Mouse (Mus musculus) MEL (cell line): ENCODE measurements at regions not wholly inside any gene's neighbourhood (a gene's known extent, or its start where the extent isn't known, plus 50 kb on each side); places are given as distances from the start of the nearest gene placed in this dataset.

Experiments
- DNase-seq: peaks from one replicate; pipeline ENCODE4 v3.0.0; 2011; ENCODE audit warnings: low read depth, low spot score
- H3K27ac ChIP-seq: 2 replicates; pipeline ENCODE4 v1.5.1; 2012; ENCODE audit warnings: low read depth, mild to moderate bottlenecking, control low read depth, low read length, moderate library complexity; ENCODE audit not compliant: control insufficient read depth
- H3K27me3 ChIP-seq, 2 experiments: fragments of 150-350 bp in 1 of 2; sonication (generic) in 1 of 2; 2 replicates each; pipeline ENCODE4 v1.6.1; 2012; ENCODE audit warnings: low read length in 2 of 2, mild to moderate bottlenecking in 2 of 2, improper control_type of control experiment in 1 of 2, moderate library complexity in 1 of 2; ENCODE audit not compliant: insufficient read depth in 2 of 2, control insufficient read depth in 1 of 2
- H3K36me3 ChIP-seq, 2 experiments: 2 replicates each; pipeline ENCODE4 v1.6.1; 2012 to 2014; ENCODE audit warnings: low read length in 2 of 2, improper control_type of control experiment in 1 of 2, inconsistent platforms in 1 of 2, mild to moderate bottlenecking in 1 of 2; ENCODE audit not compliant: insufficient read depth in 2 of 2, control insufficient read depth in 1 of 2
- H3K4me1 ChIP-seq, 2 experiments: fragments of 150-350 bp in 1 of 2; sonication (generic) in 1 of 2; 2 replicates each; pipeline ENCODE4 v1.6.1; 2012; ENCODE audit warnings: low read length in 2 of 2, improper control_type of control experiment in 1 of 2, mild to moderate bottlenecking in 1 of 2; ENCODE audit not compliant: insufficient read depth in 2 of 2, control insufficient read depth in 1 of 2
- H3K4me3 ChIP-seq, 2 experiments: fragments of 150-350 bp in 1 of 2; sonication (generic) in 1 of 2; 2 replicates each; pipeline ENCODE4 v1.5.1; 2012; ENCODE audit warnings: low read depth in 2 of 2, low read length in 2 of 2, mild to moderate bottlenecking in 2 of 2, moderate library complexity in 2 of 2, control low read depth in 1 of 2, improper control_type of control experiment in 1 of 2; ENCODE audit not compliant: control insufficient read depth in 1 of 2, insufficient read depth in 1 of 2
- H3K79me2 ChIP-seq: 2 replicates; pipeline ENCODE4 v1.6.1; 2012; ENCODE audit warnings: mild to moderate bottlenecking, low read length, moderate library complexity; ENCODE audit not compliant: control insufficient read depth, poor library complexity, insufficient read depth
- H3K9ac ChIP-seq: 2 replicates; pipeline ENCODE4 v1.6.1; 2012; ENCODE audit warnings: low read depth, mild to moderate bottlenecking, control low read depth, low read length, moderate library complexity; ENCODE audit not compliant: control insufficient read depth, poor library complexity, severe bottlenecking
- H3K9me3 ChIP-seq: fragments of 150-350 bp; sonication (generic); replicated peaks from 2 replicates; pipeline ENCODE4 v1.6.1; 2012; ENCODE audit warnings: mild to moderate bottlenecking, low read length, improper control_type of control experiment, moderate library complexity; ENCODE audit not compliant: insufficient read depth
- E2F4 ChIP-seq: IDR thresholded peaks from 2 replicates; pipeline ENCODE4 v1.6.1; 2011; ENCODE audit warnings: low read depth, low read length, improper control_type of control experiment, borderline replicate concordance
- EP300 ChIP-seq, 2 experiments: IDR thresholded peaks; 2 replicates each; pipeline ENCODE4 v1.6.1; 2011; ENCODE audit warnings: improper control_type of control experiment in 2 of 2, low read length in 2 of 2, low read depth in 1 of 2, mild to moderate bottlenecking in 1 of 2
- ETS1 ChIP-seq: IDR thresholded peaks from 2 replicates; pipeline ENCODE4 v1.6.1; 2012; ENCODE audit warnings: low read depth, mild to moderate bottlenecking, inconsistent platforms, low read length, improper control_type of control experiment, moderate library complexity
- GABPA ChIP-seq: IDR thresholded peaks from 2 replicates; pipeline ENCODE4 v1.6.1; 2012; ENCODE audit warnings: low read depth, mild to moderate bottlenecking, inconsistent platforms, low read length, improper control_type of control experiment, moderate library complexity
- JUND ChIP-seq: IDR thresholded peaks from 2 replicates; pipeline ENCODE4 v1.6.1; 2011; ENCODE audit warnings: low read depth, mild to moderate bottlenecking, improper control_type of control experiment, low read length
- MAZ ChIP-seq: IDR thresholded peaks from 2 replicates; pipeline ENCODE4 v1.6.1; 2012; ENCODE audit warnings: low read depth, mild to moderate bottlenecking, inconsistent platforms, low read length, improper control_type of control experiment
- MEF2A ChIP-seq: IDR thresholded peaks from 2 replicates; pipeline ENCODE4 v1.6.1; 2014; ENCODE audit warnings: low read depth, mild to moderate bottlenecking, inconsistent platforms, low read length, improper control_type of control experiment; ENCODE audit not compliant: poor library complexity, insufficient replicate concordance, severe bottlenecking; ENCODE audit errors: extremely low read depth
- NELFE ChIP-seq: IDR thresholded peaks from 2 replicates; pipeline ENCODE4 v1.6.1; 2011; ENCODE audit warnings: low read depth, low read length, improper control_type of control experiment
- POLR2AphosphoS5 ChIP-seq: IDR thresholded peaks from 2 replicates; pipeline ENCODE4 v1.6.1; 2012; ENCODE audit warnings: low read depth, borderline replicate concordance, mild to moderate bottlenecking, inconsistent platforms, low read length, moderate library complexity, mixed read lengths
- SIN3A ChIP-seq: IDR thresholded peaks from 2 replicates; pipeline ENCODE4 v1.6.1; 2012; ENCODE audit warnings: low read length, improper control_type of control experiment, inconsistent platforms
- SMC3 ChIP-seq: IDR thresholded peaks from 2 replicates; pipeline ENCODE4 v1.6.1; 2011; ENCODE audit warnings: low read depth, low read length, improper control_type of control experiment
- TCF12 ChIP-seq: IDR thresholded peaks from 2 replicates; pipeline ENCODE4 v1.6.1; 2014; ENCODE audit warnings: low read depth, mild to moderate bottlenecking, inconsistent platforms, low read length, improper control_type of control experiment, moderate library complexity
- USF1 ChIP-seq: IDR thresholded peaks from 2 replicates; pipeline ENCODE4 v1.6.1; 2014; ENCODE audit warnings: low read depth, mild to moderate bottlenecking, inconsistent platforms, low read length, improper control_type of control experiment, moderate library complexity
- USF2 ChIP-seq, 2 experiments: IDR thresholded peaks; 2 replicates each; pipeline ENCODE4 v1.6.1; 2011 to 2012; ENCODE audit warnings: improper control_type of control experiment in 2 of 2, low read length in 2 of 2, borderline replicate concordance in 1 of 2, inconsistent platforms in 1 of 2, low read depth in 1 of 2, mild to moderate bottlenecking in 1 of 2; ENCODE audit not compliant: insufficient read depth in 1 of 2
- ZKSCAN1 ChIP-seq: IDR thresholded peaks from 2 replicates; pipeline ENCODE4 v1.6.1; 2012; ENCODE audit warnings: low read depth, mild to moderate bottlenecking, inconsistent platforms, low read length, improper control_type of control experiment, moderate library complexity
- ZMIZ1 ChIP-seq: IDR thresholded peaks from 2 replicates; pipeline ENCODE4 v1.6.1; 2012; ENCODE audit warnings: low read depth, mild to moderate bottlenecking, inconsistent platforms, low read length, improper control_type of control experiment, moderate library complexity

DNA sequence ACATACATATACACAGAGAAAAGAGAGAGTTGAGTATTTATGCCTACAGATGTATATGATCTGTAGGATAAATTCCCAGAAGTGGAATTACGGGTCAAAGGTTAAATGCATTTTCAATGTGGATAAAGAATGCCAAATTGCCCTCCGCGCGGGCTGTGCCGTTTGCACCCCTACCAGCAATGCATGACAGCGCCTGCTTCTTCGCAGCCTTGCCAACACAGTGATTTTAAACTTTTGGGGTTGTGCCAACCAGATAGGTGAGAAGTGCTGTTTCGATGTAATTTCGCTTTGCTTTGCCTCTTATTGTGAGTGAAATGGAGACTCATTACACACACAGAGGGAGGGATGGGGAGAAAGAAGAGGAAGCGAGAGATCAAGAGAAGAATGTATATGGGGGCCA, 142.9 kb upstream of the Cmc1 start:
- no peaks in the 10 kb centered on the region for H3K79me2 ChIP-seq
- H3K4me1 ChIP-seq: no peaks in the 10 kb centered on the region
- no peaks in the 10 kb centered on the region for H3K36me3 ChIP-seq
- H3K9ac ChIP-seq: no peak overlapping the region
- H3K4me3 ChIP-seq: no peak overlapping the region
- TF ChIP-seq SMC3: no peak
- no peak for TF ChIP-seq ZKSCAN1
- no peak for TF ChIP-seq NELFE
- no peak for TF ChIP-seq JUND
- TF ChIP-seq TCF12: no peak
- TF ChIP-seq GABPA: no peak
- no peak for TF ChIP-seq MEF2A
- TF ChIP-seq ETS1: no peak
- no peak for TF ChIP-seq USF2 (IDR thresholded peaks at IDR 0.05; ENCODE audit: borderline replicate concordance in 1 of 2, insufficient read depth in 1 of 2, low read depth in 1 of 2, low read length in 2 of 2)
- TF ChIP-seq ZMIZ1: no peak
- no peak for TF ChIP-seq EP300 (IDR thresholded peaks at IDR 0.05; ENCODE audit: low read depth in 1 of 2, low read length in 2 of 2)
- TF ChIP-seq E2F4: no peak
- no peak for TF ChIP-seq SIN3A
- no peak for DNase-seq
- no peaks in the 10 kb centered on the region for H3K9me3 ChIP-seq
- no peaks in the 10 kb centered on the region; a peak in 1 of 4 replicates for H3K27me3 ChIP-seq
- H3K27ac ChIP-seq: no peak overlapping the region

DNA sequence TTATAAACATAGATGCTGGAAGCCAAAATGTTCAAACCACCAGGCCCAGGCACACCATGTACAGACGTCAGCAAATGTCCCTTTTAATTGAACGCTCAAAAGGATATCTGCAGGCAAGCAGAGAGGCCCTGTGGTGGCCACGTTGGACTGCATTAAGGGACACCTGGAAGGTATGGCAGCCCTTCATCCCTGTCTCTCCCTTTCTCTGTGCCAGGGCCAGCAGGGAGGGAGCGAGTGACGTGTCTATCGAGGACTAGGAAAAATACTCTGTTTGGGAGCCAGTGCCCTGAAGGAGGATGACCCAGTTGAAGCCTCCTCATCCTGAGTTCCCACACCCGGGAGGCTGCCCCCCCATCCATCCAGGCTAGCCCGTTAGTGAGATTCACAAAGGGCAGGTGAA, 144.0 kb upstream of the Cmc1 start:
- no peak for DNase-seq
- TF ChIP-seq USF1 (no peak), MEF2A (no peak), POLR2AphosphoS5 (no peak), MAZ (no peak), ZMIZ1 (no peak), SIN3A (no peak), SMC3 (no peak)
- Histone ChIP-seq H3K36me3 (no peaks in the 10 kb centered on the region), H3K4me3 (no peak overlapping the region), H3K4me1 (no peaks in the 10 kb centered on the region), H3K9me3 (no peaks in the 10 kb centered on the region), H3K27ac (no peak overlapping the region), H3K79me2 (no peaks in the 10 kb centered on the region), H3K9ac (no peak overlapping the region), H3K27me3 (no peaks in the 10 kb centered on the region; a peak in 1 of 4 replicates)
